Mouse (Mus musculus) spleen, adult 2 months (tissue): Measurements from ENCODE around the gene Gm3625.

ENCODE experiments used
- CTCF ChIP-seq: fragments of 200-500 bp; IDR thresholded peaks from 2 replicates; pipeline ENCODE4 v1.5.1; 2011; ENCODE audit warnings: mild to moderate bottlenecking, inconsistent platforms; ENCODE audit not compliant: insufficient read depth, insufficient read length, insufficient replicate concordance; ENCODE audit errors: extremely low read depth
- POLR2A ChIP-seq: fragments of 200-500 bp; IDR thresholded peaks from 2 replicates; pipeline ENCODE4 v1.6.1; 2011; ENCODE audit warnings: low read depth, low read length, inconsistent platforms

GRCm38 (mm10) chr12:4598666-4599428, 6.1 kb upstream of the Gm3625 start:
- TF ChIP-seq CTCF (no peak), POLR2A (no peak)
